Mouse (Mus musculus): Measurements from ENCODE around the gene Ldlrad2.
"Not testable (repeated sequence)": the region's sequence is repeated elsewhere in the genome, so short reads cannot be mapped to it uniquely, and the experiment has no call there.

Gene Ldlrad2

GRCm38 (mm10) chr4:137574469-137574868, at the start of gene Ldlrad2:
Ldlrad2 (minus strand) TSS chr4:137574569.
- DNase-seq (ENCODE audit: low spot score in 2 of 2): no peak

GRCm38 (mm10) chr4:137622847-137623246, 48.5 kb upstream of the Ldlrad2 start:
- DNase-seq (ENCODE audit: low spot score in 2 of 2): no peak

- DNase-seq (ENCODE audit: low spot score in 2 of 2): no peak
These were observed 35.9 kb upstream of the Ldlrad2 start for GRCm38 (mm10) chr4:137610256-137610655.

- no peak for DNase-seq (ENCODE audit: low spot score in 2 of 2)
These were observed 35.3 kb upstream of the Ldlrad2 start for GRCm38 (mm10) chr4:137609702-137610101.

- DNase-seq (ENCODE audit: low spot score in 2 of 2): no peak
These were observed 34.9 kb upstream of the Ldlrad2 start for GRCm38 (mm10) chr4:137609281-137609680.

GRCm38 (mm10) chr4:137607023-137607422, 32.7 kb upstream of the Ldlrad2 start:
- DNase-seq (ENCODE audit: low spot score in 2 of 2): no peak

- DNase-seq (ENCODE audit: low spot score in 2 of 2): no peak
These were observed 29.2 kb upstream of the Ldlrad2 start for GRCm38 (mm10) chr4:137603449-137604171.

- no peak for DNase-seq (ENCODE audit: low spot score in 2 of 2)
These were observed 24.2 kb upstream of the Ldlrad2 start for GRCm38 (mm10) chr4:137598577-137598976.

- no peak for DNase-seq (ENCODE audit: low spot score in 2 of 2)
These were observed 22.8 kb upstream of the Ldlrad2 start for GRCm38 (mm10) chr4:137597098-137597630.

- DNase-seq (ENCODE audit: low spot score in 2 of 2): peak in 1 of 2 experiments; percentile 29
These were observed 20.3 kb upstream of the Ldlrad2 start for GRCm38 (mm10) chr4:137594496-137595270.

- DNase-seq (ENCODE audit: low spot score in 2 of 2): peak; percentile 97 to 99
These were observed 19.5 kb upstream of the Ldlrad2 start, which contains the start of gene Usp48 for GRCm38 (mm10) chr4:137593601-137594495. Usp48 (plus strand) TSS chr4:137593755.

- DNase-seq (ENCODE audit: low spot score in 2 of 2): no peak
These were observed 16.6 kb upstream of the Ldlrad2 start for GRCm38 (mm10) chr4:137590961-137591360.

- no peak for DNase-seq (ENCODE audit: low spot score in 2 of 2)
These were observed 15.2 kb upstream of the Ldlrad2 start for GRCm38 (mm10) chr4:137589586-137589985.

GRCm38 (mm10) chr4:137589095-137589494, 14.7 kb upstream of the Ldlrad2 start:
- DNase-seq (ENCODE audit: low spot score in 2 of 2): not testable (repeated sequence)

GRCm38 (mm10) chr4:137581815-137582214, 7.4 kb upstream of the Ldlrad2 start:
- no peak for DNase-seq (ENCODE audit: low spot score in 2 of 2)

- no peak for DNase-seq (ENCODE audit: low spot score in 2 of 2)
These were observed 5.9 kb upstream of the Ldlrad2 start for GRCm38 (mm10) chr4:137580299-137580698.

GRCm38 (mm10) chr4:137579789-137580188, 5.4 kb upstream of the Ldlrad2 start:
- DNase-seq (ENCODE audit: low spot score in 2 of 2): no peak

GRCm38 (mm10) chr4:137578181-137578845, 3.9 kb upstream of the Ldlrad2 start:
- peak in 1 of 2 experiments; percentile 37 for DNase-seq (ENCODE audit: low spot score in 2 of 2)

- DNase-seq (ENCODE audit: low spot score in 2 of 2): no peak
These were observed 3.1 kb upstream of the Ldlrad2 start for GRCm38 (mm10) chr4:137577486-137577885.

- no peak for DNase-seq (ENCODE audit: low spot score in 2 of 2)
These were observed 4.5 kb downstream of the Ldlrad2 start for GRCm38 (mm10) chr4:137569873-137570272.

GRCm38 (mm10) chr4:137556673-137557210, 17.6 kb downstream of the Ldlrad2 start:
- DNase-seq (ENCODE audit: low spot score in 2 of 2): no peak

Data from frontal cortex, postnatal 10 days (tissue).